Mouse (Mus musculus): ENCODE results near the gene Efnb1.
"Not testable (repeated sequence)": the region's sequence is repeated elsewhere in the genome, so short reads cannot be mapped to it uniquely, and the experiment has no call there.

The Efnb1 gene

GRCm38 (mm10) chrX:99135523-99136258, at the start of gene Efnb1:
Gene Efnb1, plus strand, starts transcription at chrX:99136130.
- peak; percentile 57 to 68 for DNase-seq (ENCODE audit: low spot score in 2 of 2)

- DNase-seq (ENCODE audit: low spot score in 2 of 2) = no peak
Measured at GRCm38 (mm10) chrX:99092704-99093103, 43.2 kb upstream of the Efnb1 start.

- not testable (repeated sequence) for DNase-seq (ENCODE audit: low spot score in 2 of 2)
Measured at GRCm38 (mm10) chrX:99111088-99111724, 24.7 kb upstream of the Efnb1 start.

GRCm38 (mm10) chrX:99119510-99119909, 16.4 kb upstream of the Efnb1 start:
- DNase-seq (ENCODE audit: low spot score in 2 of 2) = no peak

GRCm38 (mm10) chrX:99130059-99130458, 5.9 kb upstream of the Efnb1 start:
- peak in 1 of 2 experiments; percentile 41 for DNase-seq (ENCODE audit: low spot score in 2 of 2)

- no peak for DNase-seq (ENCODE audit: low spot score in 2 of 2)
Measured at GRCm38 (mm10) chrX:99132573-99132972, 3.4 kb upstream of the Efnb1 start.

GRCm38 (mm10) chrX:99134891-99135290, 1.0 kb upstream of the Efnb1 start:
- peak; percentile 29 to 59 for DNase-seq (ENCODE audit: low spot score in 2 of 2)

- peak in 1 of 2 experiments; percentile 10 for DNase-seq (ENCODE audit: low spot score in 2 of 2)
Measured at GRCm38 (mm10) chrX:99136431-99136966, 569 bp downstream of the Efnb1 start.

GRCm38 (mm10) chrX:99137143-99137870, 1.4 kb downstream of the Efnb1 start:
- DNase-seq (ENCODE audit: low spot score in 2 of 2) = no peak

GRCm38 (mm10) chrX:99137928-99138740, 2.2 kb downstream of the Efnb1 start:
- no peak for DNase-seq (ENCODE audit: low spot score in 2 of 2)

- DNase-seq (ENCODE audit: low spot score in 2 of 2) = no peak
Measured at GRCm38 (mm10) chrX:99141079-99141478, 5.1 kb downstream of the Efnb1 start.

- no peak for DNase-seq (ENCODE audit: low spot score in 2 of 2)
Measured at GRCm38 (mm10) chrX:99141900-99142299, 6.0 kb downstream of the Efnb1 start.

GRCm38 (mm10) chrX:99145561-99145960, 9.6 kb downstream of the Efnb1 start:
- no peak for DNase-seq (ENCODE audit: low spot score in 2 of 2)

GRCm38 (mm10) chrX:99148061-99148905, 12.4 kb downstream of the Efnb1 start:
- DNase-seq (ENCODE audit: low spot score in 2 of 2) = no peak

GRCm38 (mm10) chrX:99149047-99149446, 13.1 kb downstream of the Efnb1 start:
- no peak for DNase-seq (ENCODE audit: low spot score in 2 of 2)

- DNase-seq (ENCODE audit: low spot score in 2 of 2) = no peak
Measured at GRCm38 (mm10) chrX:99149900-99150299, 14.0 kb downstream of the Efnb1 start.

- DNase-seq (ENCODE audit: low spot score in 2 of 2) = no peak
Measured at GRCm38 (mm10) chrX:99150712-99151111, 14.8 kb downstream of the Efnb1 start.

GRCm38 (mm10) chrX:99151434-99151833, 15.5 kb downstream of the Efnb1 start:
- DNase-seq (ENCODE audit: low spot score in 2 of 2) = no peak

- no peak for DNase-seq (ENCODE audit: low spot score in 2 of 2)
Measured at GRCm38 (mm10) chrX:99152141-99152540, 16.2 kb downstream of the Efnb1 start.

- no peak for DNase-seq (ENCODE audit: low spot score in 2 of 2)
Measured at GRCm38 (mm10) chrX:99152566-99153265, 16.8 kb downstream of the Efnb1 start.
